Mouse (Mus musculus): ENCODE measurements around the gene Etv3.
"Not testable (repeated sequence)": the region's sequence is repeated elsewhere in the genome, so short reads cannot be mapped to it uniquely, and the experiment has no call there.

The Etv3 gene

GRCm38 (mm10) chr3:87525043-87525836 is at the start of gene Etv3:
TSS of gene Etv3 (plus strand) at chr3:87525407.
- peak; percentile 91 for DNase-seq (ENCODE audit: low spot score)

DNA sequence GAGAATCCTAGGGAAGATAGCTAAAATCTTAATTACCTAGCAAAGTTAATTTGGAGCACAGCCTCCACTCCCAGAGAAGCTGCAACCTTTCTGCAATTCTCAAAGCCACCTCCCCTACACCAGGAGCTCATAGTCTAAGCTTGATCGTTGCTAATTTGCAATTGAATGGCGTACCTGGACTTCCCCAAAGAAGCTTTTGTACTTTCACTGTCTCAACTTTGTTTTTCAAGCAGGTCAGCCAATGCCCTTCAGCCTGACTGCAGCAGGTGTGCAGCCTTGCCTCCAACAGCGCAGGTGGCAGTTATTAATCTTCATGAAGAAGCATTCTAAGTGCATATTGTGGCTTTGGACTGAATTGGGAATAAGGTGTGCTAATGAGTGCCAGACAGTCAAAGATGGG is 47.3 kb upstream of the Etv3 start:
- DNase-seq (ENCODE audit: low spot score) = not testable (repeated sequence)

DNA sequence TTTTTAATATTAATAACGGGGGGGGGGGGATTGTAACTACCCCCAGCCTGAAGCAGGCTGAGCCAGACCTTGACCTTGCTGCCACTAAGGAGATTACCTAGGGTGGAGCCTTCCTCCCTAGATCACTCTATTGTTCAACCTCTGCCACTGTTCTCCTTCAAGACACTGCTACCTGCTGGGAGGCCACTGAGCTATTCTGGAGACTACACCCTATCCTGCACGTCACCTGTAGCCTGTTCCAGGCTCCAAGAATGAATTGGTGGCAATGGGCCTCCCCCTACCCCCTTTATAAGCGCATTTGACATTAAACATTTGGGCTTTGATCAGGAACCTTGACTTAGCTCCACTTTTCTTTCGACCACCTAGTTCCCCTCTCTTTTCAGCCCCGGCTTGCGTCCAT is 46.6 kb upstream of the Etv3 start:
- not testable (repeated sequence) for DNase-seq (ENCODE audit: low spot score)

DNA sequence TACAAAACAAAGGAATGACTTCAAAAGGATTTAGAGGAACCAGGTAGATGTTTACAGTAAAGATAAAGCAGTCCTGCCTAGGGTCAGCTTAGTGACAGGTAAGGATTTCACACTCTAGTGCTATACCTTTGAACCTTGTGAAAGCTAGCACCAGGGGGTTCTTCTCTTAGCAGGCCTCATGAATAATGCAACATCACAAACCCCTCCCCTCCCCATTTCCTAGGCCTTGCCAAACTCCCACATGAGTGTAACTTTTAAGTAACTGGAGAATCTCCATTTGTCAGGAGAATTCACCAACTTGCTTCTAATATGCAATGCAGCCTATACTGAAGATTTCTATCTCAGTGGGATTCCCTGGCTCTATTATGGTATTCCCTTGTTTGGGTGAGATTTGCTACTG is 46.0 kb upstream of the Etv3 start:
- DNase-seq (ENCODE audit: low spot score) = not testable (repeated sequence)

DNA sequence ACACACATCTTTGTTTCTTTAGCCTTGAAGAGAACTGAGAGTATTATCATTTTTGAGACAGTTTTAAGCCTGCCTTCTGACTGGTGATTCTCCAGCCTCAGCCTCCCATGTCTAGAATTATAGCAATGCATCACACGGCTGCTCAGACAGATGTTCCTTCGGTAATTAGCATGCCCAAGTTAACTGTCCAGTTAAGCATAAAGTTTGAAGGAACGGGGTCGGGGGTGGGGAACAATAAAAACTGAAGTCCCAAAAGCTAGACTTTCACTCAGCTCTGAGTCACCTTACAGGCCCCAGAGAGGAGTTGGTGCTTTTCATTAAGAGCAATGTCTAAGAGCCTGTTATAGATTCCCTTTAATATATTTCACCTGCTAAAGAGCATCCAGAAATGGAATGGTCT is 37.8 kb upstream of the Etv3 start:
- DNase-seq (ENCODE audit: low spot score) = no peak

DNA sequence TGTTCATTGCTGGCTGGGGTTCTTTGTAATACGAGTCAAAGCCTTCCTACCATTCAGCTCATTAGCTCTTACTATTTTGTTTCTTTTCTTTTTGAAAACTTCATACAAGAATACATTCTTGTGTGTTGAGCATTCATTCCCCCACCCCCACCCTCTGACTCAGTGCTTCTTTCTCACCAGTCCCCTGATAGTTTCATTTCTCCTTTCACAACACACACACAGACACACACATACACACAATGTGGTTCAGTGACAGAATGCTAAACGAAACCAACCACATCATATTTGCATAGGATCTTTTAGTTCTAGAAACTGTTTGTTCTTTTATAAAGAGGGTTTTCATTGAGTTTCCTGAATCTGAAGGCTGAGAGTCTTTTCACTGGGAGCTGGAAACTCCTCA is 37.3 kb upstream of the Etv3 start:
- DNase-seq (ENCODE audit: low spot score) = no peak

GRCm38 (mm10) chr3:87498266-87498665 is 26.9 kb upstream of the Etv3 start:
- no peak for DNase-seq (ENCODE audit: low spot score)

DNA sequence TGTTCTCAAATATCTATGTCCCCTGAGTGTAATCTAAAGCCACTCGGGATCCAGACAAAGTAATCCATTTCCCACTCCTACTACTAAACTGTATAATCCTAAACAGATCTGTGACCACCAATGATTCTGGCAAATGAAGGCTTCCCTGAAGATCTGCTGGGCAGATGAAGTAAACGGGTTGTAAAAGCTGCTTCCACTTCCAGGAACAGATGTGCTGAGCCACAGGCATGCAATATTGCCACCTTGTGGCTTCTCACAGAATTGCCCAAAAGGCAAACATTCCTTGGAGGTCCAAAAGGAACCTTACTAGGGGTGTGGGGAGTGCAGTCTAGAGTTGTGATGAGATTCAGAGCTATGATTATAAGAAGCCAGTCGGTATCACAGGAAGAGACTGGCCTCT is 26.1 kb upstream of the Etv3 start:
- peak; percentile 78 for DNase-seq (ENCODE audit: low spot score)

GRCm38 (mm10) chr3:87500088-87501055 is 24.8 kb upstream of the Etv3 start:
- no peak for DNase-seq (ENCODE audit: low spot score)

DNA sequence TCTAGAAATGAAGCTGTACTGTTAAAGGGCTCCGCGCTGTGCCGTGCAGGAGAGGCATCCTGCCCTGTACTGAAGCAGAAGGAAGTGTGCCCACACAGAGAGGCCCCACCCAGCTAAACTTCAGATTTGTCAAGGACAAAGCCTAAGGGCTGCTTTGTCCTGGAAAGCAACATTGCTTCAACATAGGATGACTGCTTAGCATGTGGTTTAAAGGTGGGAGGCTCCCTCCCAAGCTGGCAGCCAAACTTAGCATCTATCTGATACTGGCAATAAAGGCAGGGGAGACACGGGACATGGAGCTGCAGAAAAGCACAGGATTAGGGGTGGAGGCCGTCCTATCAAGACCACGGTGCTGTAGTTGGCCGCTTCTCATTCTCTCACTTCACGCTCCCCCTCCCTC is 24.1 kb upstream of the Etv3 start:
- DNase-seq (ENCODE audit: low spot score) = no peak

GRCm38 (mm10) chr3:87502771-87503170 is 22.4 kb upstream of the Etv3 start:
- DNase-seq (ENCODE audit: low spot score) = no peak

DNA sequence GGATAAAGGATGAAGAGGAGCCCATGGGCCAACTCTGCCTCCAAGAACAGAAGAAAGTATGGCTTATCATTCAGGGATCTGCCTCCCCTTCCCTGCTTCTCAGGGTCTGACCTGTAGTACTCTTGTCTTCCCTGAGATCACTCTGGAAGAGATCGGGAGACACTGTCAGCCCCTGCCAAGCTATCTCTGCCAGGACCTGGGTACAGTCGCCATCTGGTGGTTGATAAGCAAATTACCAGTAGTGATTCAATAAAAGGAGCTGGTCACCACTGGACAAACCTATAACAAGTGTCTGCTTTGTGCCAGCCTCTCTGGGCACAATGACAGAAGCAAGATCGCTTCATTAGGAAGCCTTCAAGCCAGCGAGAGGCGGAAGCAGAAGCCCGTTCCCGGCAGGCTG is 20.9 kb upstream of the Etv3 start:
- DNase-seq (ENCODE audit: low spot score) = no peak

GRCm38 (mm10) chr3:87504749-87505425 is 20.3 kb upstream of the Etv3 start:
- DNase-seq (ENCODE audit: low spot score) = no peak

- no peak for DNase-seq (ENCODE audit: low spot score)
Measured at GRCm38 (mm10) chr3:87506456-87507416, 18.5 kb upstream of the Etv3 start.

GRCm38 (mm10) chr3:87508205-87508901 is 16.9 kb upstream of the Etv3 start:
- peak; percentile 91 for DNase-seq (ENCODE audit: low spot score)

- peak; percentile 54 for DNase-seq (ENCODE audit: low spot score)
Measured at GRCm38 (mm10) chr3:87509061-87509460, 16.1 kb upstream of the Etv3 start.

GRCm38 (mm10) chr3:87510832-87511231 is 14.4 kb upstream of the Etv3 start:
- no peak for DNase-seq (ENCODE audit: low spot score)

DNA sequence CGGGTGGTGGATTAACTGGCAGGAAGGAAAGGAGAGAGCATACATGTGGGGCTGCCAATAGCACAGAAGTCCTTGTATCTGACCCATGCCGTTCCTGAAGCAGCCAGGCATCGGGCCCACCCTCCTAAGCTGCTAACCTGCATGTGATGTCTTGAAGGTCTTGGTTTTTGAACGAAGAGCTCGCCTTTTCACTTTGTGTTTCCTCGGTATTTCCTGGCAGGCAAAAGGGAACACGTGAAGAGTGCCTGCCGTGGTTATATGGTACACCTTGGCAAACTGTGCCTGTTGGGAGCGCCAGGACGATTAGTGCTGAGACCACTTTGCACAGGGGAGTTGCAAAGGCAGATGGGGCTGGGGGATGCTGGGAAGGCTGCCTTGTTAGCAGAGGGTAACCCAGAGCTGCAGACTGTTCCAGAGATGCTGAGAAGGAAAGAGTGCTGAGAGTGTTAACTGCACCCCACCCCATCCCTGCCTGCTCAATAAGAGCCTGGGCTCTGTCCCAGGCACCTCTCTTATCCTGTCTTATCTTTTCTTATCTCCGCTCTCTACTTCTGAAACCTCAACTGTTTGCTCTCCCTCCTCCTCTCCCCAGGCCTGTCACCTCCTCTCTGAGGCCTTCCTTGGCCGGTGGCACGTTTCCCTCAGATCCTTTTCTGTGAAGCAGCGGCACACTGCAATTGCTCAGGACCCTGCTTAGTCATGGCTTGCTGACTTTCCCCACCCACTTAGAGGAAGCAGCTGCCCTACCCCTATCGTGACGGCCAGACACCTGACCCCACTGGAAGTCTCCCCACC is 13.0 kb upstream of the Etv3 start:
- peak; percentile 35 for DNase-seq (ENCODE audit: low spot score)

GRCm38 (mm10) chr3:87515567-87516081 is 9.6 kb upstream of the Etv3 start:
- DNase-seq (ENCODE audit: low spot score) = peak; percentile 44

DNA sequence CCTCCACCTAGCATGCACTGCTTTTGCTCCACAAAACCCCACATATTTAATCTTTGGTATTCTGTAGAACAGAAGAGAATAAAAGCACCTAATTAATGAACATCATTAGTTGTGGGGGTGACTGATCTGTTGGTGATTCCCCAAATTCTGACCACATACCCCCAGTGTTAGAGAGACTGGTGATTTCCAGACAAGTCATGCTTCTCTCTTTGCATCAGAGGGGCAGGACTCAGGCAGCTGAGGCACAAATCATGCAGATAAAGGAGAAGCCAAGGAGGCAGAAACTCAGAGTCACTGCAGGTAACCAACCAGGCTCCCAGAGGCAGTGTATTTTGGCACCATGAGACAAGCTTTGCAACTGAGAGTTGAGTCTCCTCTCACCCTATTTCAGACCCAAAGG is 6.8 kb upstream of the Etv3 start:
- no peak for DNase-seq (ENCODE audit: low spot score)

All from urinary bladder, postnatal 14 days (tissue).